Mouse (Mus musculus) macrophage (primary cell): ENCODE results near the gene Fras1. TPM values are rescaled to one million over a fixed set of nuclear protein-coding genes. Genes with fewer than 3 reads are reported as not detected.

Experiments
- H3K27ac ChIP-seq: fragments of 350-480 bp; formaldehyde crosslinking; 2 replicates; pipeline ENCODE4 v1.9.0; 2021
- H3K36me3 ChIP-seq: fragments of 350-480 bp; formaldehyde crosslinking; 2 replicates; pipeline ENCODE4 v1.9.0; 2021; ENCODE audit errors: inconsistent target
- H3K4me3 ChIP-seq: fragments of 350-480 bp; formaldehyde crosslinking; 2 replicates; pipeline ENCODE4 v1.9.0; 2021; ENCODE audit errors: inconsistent target
- H3K79me2 ChIP-seq: fragments of 350-480 bp; formaldehyde crosslinking; 2 replicates; pipeline ENCODE4 v1.9.0; 2021; ENCODE audit errors: inconsistent target
- WGBS: methylation state at CpG from one replicate; pipeline ENCODE4 v1.1.7; 2026; ENCODE audit warnings: inconsistent platforms; ENCODE audit not compliant: missing documents; 5-methylcytosine and 5-hydroxymethylcytosine counted together
- polyA plus RNA-seq: library from polyadenylated mRNA; stranded (reverse); fragments of 250-400 nt; gene quantifications from 3 replicates; pipeline ENCODE4 v1.2.4, GENCODE M21; 2018; ENCODE audit warnings: inconsistent platforms

Fras1 gene
- polyA plus RNA-seq, 1 experiment from 2014 or later, result not detected

DNA sequence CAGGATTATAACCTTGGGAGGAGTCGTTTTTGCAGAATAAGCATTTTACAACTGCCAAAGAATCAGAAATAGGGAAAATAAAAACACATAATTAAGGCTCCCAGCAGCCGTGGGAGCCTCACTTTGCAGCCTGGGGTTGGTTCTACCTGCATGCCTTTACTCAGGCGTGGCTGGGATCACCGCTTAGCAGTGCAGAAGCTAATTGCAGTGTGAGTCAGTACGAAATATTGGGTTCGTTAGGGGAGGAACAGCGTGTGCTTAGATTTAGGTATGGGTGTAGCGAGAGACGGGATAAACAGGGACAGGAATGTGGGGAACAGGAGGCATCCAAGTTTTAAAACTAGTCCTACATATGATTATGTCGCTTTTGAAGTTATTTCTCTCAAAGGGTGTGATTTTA is 238.3 kb downstream of the Fras1 start:
- Histone ChIP-seq H3K27ac (no peak overlapping the region), H3K36me3 (no peaks in the 10 kb centered on the region), H3K4me3 (no peak overlapping the region), H3K79me2 (no peaks in the 10 kb centered on the region)
- 89% methylated on average over 10 of the region's 10 CpGs for WGBS

DNA sequence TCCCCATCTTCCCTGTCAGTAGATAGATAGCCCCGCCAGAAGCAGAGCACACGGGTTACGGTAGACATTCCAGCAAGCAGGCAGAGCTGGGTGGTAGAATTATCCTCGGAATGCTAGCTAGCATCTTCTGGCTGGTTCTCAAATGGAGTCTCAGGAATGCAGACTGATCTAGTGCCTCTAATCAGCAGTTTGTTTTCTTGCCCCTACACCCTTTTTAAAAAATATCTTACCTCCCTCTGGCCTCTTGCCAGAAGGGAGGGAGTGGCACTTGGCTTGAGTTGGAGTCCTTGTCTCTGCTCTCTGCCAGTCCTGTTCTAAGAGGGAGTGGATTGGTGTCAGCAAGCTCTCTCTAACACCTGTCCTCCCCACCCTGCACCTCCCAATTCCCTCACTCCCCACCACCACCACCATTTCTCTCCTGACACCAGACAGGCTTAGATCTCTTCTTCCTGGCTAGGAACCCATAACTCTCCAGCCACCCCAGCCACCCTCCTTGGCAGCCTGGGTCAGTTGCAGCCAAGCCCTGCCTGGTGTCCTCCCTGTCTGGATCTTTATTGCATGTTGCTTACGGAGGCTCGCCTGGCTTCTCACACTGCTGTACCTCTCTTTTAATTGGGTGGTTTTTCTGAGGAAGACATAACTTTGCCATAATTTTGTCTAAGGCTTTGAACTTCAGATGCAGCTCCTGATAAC is 243.3 kb downstream of the Fras1 start:
- no peaks in the 10 kb centered on the region for H3K79me2 ChIP-seq
- H3K27ac ChIP-seq, result no peak overlapping the region
- H3K4me3 ChIP-seq, result no peak overlapping the region
- no peaks in the 10 kb centered on the region for H3K36me3 ChIP-seq
- WGBS, result 84% methylated on average over 6 of the region's 6 CpGs

DNA sequence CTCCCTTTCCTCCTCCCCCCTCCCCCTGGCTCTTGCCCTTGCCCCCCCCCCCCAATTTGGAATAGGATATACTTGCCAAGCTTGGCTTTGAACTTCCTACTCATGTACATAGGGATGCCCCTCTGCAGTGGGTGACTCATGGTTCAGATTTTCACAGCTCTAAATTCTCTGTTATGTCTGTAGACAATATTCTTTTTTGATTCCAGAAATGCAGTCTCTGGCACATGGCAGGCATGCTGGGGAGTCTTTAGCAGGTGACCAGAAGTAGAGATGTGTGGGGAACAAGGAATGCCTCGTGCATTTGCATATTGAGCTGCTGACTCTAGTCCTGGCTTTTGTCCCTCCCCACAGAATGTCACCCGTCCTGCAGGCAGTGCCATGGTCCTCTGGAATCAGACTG is 244.3 kb downstream of the Fras1 start:
- 68% methylated on average over 2 of the region's 2 CpGs for WGBS
- Histone ChIP-seq H3K36me3 (no peaks in the 10 kb centered on the region), H3K79me2 (no peaks in the 10 kb centered on the region), H3K27ac (no peak overlapping the region), H3K4me3 (no peak overlapping the region)

DNA sequence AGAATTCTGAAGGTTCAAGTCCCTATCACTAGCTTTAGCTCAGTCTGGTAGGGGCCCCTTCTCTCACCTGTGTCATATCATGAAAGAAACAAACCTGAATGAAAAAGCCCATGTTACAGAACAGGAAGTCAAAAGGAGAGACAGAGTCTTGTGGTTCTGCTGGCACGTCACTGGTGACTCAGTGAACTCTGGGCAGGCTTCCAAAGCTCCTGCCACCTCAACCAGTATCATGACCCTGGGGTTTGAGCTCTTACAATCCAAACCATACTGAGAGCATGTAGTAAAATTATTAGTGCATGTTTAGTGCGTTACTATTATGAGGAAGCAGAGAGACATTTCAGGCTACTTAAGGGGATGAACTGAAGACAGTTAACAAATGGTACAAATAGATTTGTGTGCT is 246.5 kb downstream of the Fras1 start:
- H3K79me2 ChIP-seq, result no peaks in the 10 kb centered on the region
- no peak overlapping the region for H3K27ac ChIP-seq
- H3K36me3 ChIP-seq, result no peaks in the 10 kb centered on the region
- 13% methylated on average over 2 of the region's 2 CpGs for WGBS
- H3K4me3 ChIP-seq, result no peak overlapping the region

DNA sequence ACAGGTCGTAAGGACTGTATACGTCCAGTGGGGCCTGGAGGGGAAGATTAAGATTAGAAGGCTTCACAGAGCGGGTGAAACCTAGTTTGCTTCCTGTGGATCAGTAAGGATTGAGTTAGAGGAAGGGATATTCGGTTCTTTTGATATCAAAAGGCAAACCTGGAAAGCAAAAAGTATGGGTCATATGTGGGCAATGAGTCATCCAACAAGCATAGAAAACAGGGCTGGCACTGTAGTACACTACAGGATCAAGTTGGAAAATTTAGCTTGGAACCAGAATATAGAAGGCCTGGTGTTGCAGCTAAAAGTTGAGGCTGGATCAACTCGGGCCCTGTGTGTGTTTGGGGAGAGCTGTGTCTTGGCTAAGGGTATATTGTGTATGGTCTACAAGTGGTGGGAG is 246.9 kb downstream of the Fras1 start:
- Histone ChIP-seq H3K4me3 (no peak overlapping the region), H3K36me3 (no peaks in the 10 kb centered on the region), H3K27ac (no peak overlapping the region), H3K79me2 (no peaks in the 10 kb centered on the region)
- 84% methylated on average over 5 of the region's 5 CpGs for WGBS

DNA sequence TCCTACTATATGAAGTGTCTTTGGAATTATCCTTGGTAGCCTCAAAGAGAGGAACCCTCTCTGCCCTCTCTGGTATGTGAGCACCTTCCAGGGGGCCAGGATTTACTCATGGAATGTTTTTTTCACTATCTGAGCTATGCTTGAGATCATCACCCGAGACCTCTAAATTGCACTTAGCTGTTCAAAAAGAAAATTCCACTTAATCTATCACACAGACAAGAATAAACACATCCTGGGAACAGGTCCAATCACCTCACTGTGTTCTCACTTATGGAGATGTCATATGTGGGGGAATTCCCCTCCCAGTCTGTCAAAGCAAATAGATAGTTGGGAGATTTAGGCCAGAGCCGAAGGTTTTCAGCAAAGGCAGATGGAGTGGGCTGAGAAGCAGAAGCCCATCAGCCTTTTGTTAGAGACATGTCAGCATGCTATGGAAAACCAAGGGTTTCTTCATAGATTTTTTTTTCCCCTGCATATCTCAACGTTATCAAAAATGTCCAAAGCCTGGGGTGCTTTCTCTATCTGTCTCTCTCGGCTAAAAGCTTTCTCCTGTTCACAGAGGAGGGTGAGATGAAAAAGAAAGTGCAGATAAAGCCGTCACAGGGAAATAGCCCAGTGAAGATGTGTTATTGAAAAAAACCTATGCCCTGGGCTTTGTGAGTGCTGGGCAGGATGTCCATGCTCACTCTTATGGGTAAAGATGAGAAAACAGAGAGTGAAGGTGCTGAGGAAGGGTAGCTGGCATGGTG is 249.0 kb downstream of the Fras1 start:
- Histone ChIP-seq H3K4me3 (no peak overlapping the region), H3K27ac (no peak overlapping the region), H3K79me2 (no peaks in the 10 kb centered on the region), H3K36me3 (no peaks in the 10 kb centered on the region)
- 85% methylated on average over 5 of the region's 5 CpGs for WGBS

DNA sequence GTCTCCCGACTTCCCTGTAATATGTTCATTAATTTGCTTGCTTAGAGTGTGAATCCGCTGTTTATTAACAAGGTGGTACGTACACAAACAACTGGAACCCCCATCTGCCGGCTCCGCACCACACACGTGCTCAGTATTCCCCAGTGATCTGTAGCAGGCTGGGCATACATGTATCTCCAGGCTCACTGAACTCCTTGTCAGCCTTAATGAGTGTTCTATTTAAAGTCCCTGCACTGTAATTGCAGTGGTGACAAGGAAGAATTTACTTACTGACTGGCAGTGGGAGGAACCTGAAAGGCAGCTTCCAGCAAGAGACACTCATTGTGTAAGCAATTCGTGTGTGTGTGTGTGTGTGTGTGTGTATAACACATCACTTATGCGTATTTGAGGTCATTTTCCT is 256.1 kb downstream of the Fras1 start:
- Histone ChIP-seq H3K79me2 (no peaks in the 10 kb centered on the region), H3K4me3 (no peak overlapping the region), H3K27ac (no peak overlapping the region), H3K36me3 (no peaks in the 10 kb centered on the region)
- WGBS, result 96% methylated on average over 8 of the region's 8 CpGs

DNA sequence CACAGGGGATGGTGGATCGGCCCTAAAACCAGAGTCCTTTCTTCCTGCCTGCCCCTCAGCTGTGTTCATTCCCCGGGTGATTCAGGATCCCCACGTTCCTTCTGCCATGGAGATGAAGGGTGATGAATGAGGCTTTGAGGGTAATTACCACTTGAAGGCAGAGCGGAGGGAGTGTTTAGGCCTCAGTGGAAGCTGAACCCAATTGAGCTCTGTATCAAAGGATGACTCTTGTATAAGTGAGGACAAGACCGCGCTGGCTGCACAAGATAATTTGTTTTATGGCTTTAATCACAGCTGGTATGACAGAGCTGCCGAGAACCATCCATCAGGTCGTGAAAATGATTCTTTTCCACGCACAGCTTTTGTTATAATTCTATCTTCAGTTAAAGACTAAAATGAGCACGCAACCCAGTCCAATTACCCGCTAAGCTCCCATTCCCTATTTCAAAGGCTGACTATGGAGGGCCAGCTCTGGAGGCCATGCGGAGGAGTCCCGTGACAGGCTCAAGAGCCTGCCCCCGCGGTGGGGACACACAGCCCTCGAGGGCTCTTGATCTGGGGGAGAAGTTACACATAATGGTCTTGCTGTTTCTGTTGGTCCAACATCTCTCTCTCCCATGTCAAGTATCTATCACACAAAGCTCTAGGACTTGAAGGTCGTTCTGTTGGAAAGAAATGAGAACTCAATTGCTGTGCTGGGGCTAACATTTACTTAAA is 261.5 kb downstream of the Fras1 start:
- no peak overlapping the region for H3K4me3 ChIP-seq
- no peak overlapping the region for H3K27ac ChIP-seq
- H3K79me2 ChIP-seq, result no peaks in the 10 kb centered on the region
- H3K36me3 ChIP-seq, result no peaks in the 10 kb centered on the region
- 89% methylated on average over 17 of the region's 17 CpGs for WGBS

DNA sequence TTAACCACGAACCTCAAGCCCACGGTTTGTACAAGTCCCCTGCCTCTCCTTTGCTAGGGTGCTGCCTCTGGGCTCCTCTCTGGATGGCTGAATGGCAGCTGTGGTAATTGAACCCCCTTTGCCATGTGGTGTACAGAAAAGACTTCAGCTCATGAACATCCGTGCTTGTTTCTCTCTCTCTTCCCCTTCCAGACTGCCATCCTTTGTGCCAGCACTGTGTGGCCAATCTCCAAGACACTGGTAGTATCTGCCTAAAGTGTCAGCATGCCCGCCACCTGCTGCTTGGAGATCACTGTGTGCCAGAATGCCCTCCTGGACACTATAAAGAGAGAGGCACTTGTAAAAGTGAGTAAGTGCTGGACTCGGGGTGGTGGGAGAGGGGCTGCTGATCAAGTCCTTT is 262.1 kb downstream of the Fras1 start:
- H3K79me2 ChIP-seq, result no peaks in the 10 kb centered on the region
- 86% methylated on average over 5 of the region's 5 CpGs for WGBS
- no peak overlapping the region for H3K27ac ChIP-seq
- no peak overlapping the region for H3K4me3 ChIP-seq
- no peaks in the 10 kb centered on the region for H3K36me3 ChIP-seq

DNA sequence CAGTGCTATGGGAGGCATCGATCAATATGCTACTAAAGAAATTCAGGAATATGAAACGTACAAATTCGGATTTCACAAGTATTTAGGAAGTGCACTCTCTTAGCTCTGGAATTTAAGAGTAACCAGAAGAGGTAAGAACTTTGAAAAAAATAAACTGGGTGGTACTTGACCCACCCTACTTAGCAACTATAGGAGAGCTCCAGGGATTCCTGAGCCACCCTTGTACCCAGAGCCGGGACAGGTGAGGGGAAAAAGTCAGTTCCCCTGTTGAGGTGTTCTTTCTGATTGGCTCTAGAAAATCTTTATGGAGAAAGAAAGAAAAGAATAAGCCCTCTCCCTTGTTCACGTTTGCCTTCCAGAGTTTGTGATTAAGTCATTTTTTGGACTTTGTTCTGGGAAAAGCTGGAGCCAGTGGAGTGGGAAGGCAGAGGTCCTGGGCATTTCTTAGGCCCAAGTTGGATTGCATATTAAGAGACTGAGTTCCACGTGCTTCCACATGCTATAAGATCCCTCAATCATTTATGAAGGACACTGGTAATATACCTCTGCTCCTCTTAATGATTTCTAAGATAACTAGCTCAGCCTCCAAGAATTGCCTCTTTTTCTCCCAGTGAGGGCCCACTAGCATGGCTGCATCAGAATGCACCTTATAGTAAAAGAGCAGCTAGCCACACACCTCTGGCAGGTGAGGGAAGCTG is 265.6 kb downstream of the Fras1 start:
- Histone ChIP-seq H3K36me3 (no peaks in the 10 kb centered on the region), H3K27ac (no peak overlapping the region), H3K4me3 (no peak overlapping the region), H3K79me2 (no peaks in the 10 kb centered on the region)
- 92% methylated on average over 6 of the region's 6 CpGs for WGBS

DNA sequence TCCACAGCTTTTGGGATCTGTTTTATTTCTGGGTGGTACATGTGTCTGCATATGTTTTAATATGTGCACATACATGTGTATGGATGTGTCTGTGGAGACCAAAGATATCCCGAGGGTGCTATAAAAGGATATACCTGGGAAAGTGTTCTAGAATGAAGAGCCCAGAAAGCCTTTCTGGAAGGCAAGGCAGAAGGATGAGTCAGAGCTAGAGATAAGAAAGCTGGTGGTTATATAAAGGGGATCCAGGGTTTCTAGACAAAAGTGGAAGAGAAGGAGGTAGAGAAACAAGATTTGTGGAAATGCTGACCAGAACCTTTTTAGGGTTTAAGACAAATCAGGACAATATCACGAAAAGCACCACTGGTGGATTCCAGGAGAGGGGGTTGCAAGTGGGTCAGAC is 267.5 kb downstream of the Fras1 start:
- WGBS, result 87% methylated on average over 2 of the region's 2 CpGs
- no peak overlapping the region for H3K4me3 ChIP-seq
- H3K79me2 ChIP-seq, result no peaks in the 10 kb centered on the region
- H3K27ac ChIP-seq, result no peak overlapping the region
- no peaks in the 10 kb centered on the region for H3K36me3 ChIP-seq

DNA sequence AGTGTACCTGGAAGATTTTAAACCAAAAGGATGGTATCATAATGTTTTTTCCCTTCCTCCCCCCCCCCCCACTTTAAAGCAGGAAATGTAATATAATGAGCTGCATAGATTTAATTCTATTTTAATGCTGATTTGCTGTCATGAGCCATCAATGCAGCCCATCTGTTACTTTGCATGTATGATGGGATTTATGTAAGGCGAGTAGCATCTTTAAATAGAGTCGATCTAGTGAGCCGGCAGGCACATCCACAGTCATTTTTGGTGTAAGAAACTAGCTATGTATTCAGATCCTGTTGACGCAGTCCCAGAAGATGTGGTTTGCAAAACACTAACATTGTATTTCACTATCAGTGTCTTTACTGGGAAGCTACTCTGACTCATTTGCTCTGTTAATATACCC is 301.9 kb downstream of the Fras1 start:
- Histone ChIP-seq H3K36me3 (no peaks in the 10 kb centered on the region), H3K27ac (no peak overlapping the region), H3K79me2 (no peaks in the 10 kb centered on the region), H3K4me3 (no peak overlapping the region)
- WGBS, result 100% methylated on average over 4 of the region's 4 CpGs

DNA sequence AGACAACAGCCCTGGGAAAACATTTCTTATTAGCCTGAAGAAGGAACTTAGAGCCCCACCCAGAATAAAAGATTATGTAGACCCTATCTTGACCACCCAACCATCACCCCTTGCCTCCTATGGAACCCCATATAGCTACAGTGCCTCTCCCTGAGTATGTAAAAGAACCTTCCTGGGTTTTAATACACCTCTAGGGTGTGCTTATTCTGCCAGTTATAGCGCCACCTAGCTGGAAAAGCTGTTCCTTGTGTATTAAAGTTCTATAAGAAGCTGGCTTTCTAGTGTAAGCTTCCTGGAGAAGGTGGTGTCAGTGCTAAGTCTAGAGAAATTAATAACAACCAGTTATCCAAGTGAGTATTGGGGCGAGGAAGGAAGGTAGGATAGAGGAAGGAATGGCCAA is 303.7 kb downstream of the Fras1 start:
- Histone ChIP-seq H3K4me3 (no peak overlapping the region), H3K36me3 (no peaks in the 10 kb centered on the region), H3K79me2 (no peaks in the 10 kb centered on the region), H3K27ac (no peak overlapping the region)
- WGBS, result 16% methylated on average over 2 of the region's 2 CpGs

DNA sequence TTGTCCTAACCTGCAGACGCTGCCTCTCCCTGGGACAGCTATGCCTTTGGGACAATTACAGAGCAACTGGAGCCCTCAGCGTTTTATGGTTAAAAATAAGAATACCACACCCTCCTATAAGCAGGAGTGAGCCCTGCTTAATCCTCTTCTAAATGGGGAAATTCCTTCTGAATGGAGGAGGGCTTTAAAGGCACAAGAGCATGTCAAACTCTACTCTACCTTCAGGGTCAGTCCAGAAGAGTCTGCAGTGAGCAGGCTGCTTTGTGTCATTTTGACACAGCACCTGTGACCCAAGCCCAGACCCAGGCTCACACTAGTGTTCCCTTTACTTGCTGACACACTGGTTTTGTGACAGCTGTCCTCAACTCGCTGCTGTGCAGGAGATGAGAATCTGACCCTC is 307.3 kb downstream of the Fras1 start:
- 78% methylated on average over 3 of the region's 3 CpGs for WGBS
- Histone ChIP-seq H3K79me2 (no peaks in the 10 kb centered on the region), H3K27ac (no peak overlapping the region), H3K36me3 (no peaks in the 10 kb centered on the region), H3K4me3 (no peak overlapping the region)

DNA sequence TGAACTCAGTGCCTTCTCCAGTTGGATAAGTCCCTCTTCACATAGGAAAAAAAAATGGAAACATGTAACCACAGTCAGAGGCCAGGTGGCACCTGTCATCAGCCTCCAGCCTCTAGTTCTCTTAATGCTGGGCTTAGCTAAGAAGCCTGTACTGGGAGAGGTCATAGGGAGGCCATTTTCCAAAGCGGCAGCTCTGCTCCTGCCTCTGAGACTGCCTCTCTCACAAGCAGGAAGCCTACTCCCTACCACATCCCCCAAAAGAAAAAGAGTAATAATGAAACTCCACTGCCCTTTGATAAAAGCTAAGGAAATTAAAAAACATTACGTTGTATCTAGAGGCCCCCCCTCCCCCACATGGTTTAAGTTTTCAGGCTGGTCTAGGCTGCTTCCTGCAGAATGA is 309.0 kb downstream of the Fras1 start:
- Histone ChIP-seq H3K27ac (no peak overlapping the region), H3K36me3 (no peaks in the 10 kb centered on the region)
- 80% methylated on average over 1 of the region's 2 CpGs for WGBS

More for the DNA sequence above, 309.0 kb downstream of the Fras1 start:
- Histone ChIP-seq H3K4me3 (no peak overlapping the region), H3K79me2 (no peaks in the 10 kb centered on the region)
